11 mouse cellular contexts compared by ENCODE assay signal in genomic region chr4:107249471-107249870, GRCm38 (mm10). TPM values are rescaled to one million over a fixed set of nuclear protein-coding genes. Genes with fewer than 3 reads are reported as not detected.
DNase-seq lines count a peak whose midpoint lies in the region; ATAC-seq lines count a peak whose summit lies in the region.
"Had no signal": no experiment of that assay in that cellular context is flagged by ENCODE, and none has a peak within 500 bp of the region (broad histone marks: within the 10 kb centered on the region; RNA-seq: fewer than 3 reads in every experiment).

No protein-coding gene starts in this region.

- H3K4me1 ChIP-seq in heart, embryonic 12.5 days (replicated peaks), result peaks cover 60% of the 10 kb centered on the region
- H3K4me1 ChIP-seq in midbrain, embryonic 16.5 days (ENCODE audit: control insufficient read depth, insufficient read depth, low read length), result peaks cover 18% of the 10 kb centered on the region
- 0 out of 2 replicates have a peak, but pooled peaks cover 2% of the 10 kb centered on the region for H3K4me1 ChIP-seq in midbrain, embryonic 11.5 days (ENCODE audit: control insufficient read depth, insufficient read depth, low read length)
- H3K4me1 ChIP-seq in intestine, embryonic 16.5 days (ENCODE audit: control insufficient read depth, insufficient read depth, low read length), result peaks cover 37% of the 10 kb centered on the region

- H3K9ac ChIP-seq in heart, embryonic 12.5 days, result no peak overlapping the region
- no peak overlapping the region for H3K9ac ChIP-seq in midbrain, embryonic 16.5 days (ENCODE audit: low read depth, low read length)
- H3K9ac ChIP-seq in midbrain, embryonic 11.5 days (ENCODE audit: low read length), result no peak overlapping the region
- H3K9ac ChIP-seq in intestine, embryonic 16.5 days (ENCODE audit: low read depth, low read length), result no peak overlapping the region
- H3K9ac ChIP-seq: hindbrain, embryonic 14.5 days; limb, embryonic 13.5 days had no signal

- H3K27me3 ChIP-seq in heart, embryonic 12.5 days (replicated peaks), result no peaks in the 10 kb centered on the region
- H3K27me3 ChIP-seq in midbrain, embryonic 16.5 days (ENCODE audit: control insufficient read depth, insufficient read depth, low read depth, low read length), result no peaks in the 10 kb centered on the region
- H3K27me3 ChIP-seq in midbrain, embryonic 11.5 days (ENCODE audit: control insufficient read depth, insufficient read depth, low read length), result no peaks in the 10 kb centered on the region
- no peaks in the 10 kb centered on the region for H3K27me3 ChIP-seq in intestine, embryonic 16.5 days (replicated peaks; ENCODE audit: control insufficient read depth, insufficient read depth, low read length)
- H3K27me3 ChIP-seq: limb, embryonic 13.5 days had no signal

- peak overlapping the region; percentile 7; the same call in 1 of the 2 replicates for H3K4me2 ChIP-seq in heart, embryonic 12.5 days
- H3K4me2 ChIP-seq in midbrain, embryonic 16.5 days (ENCODE audit: low read length), result no peak overlapping the region
- H3K4me2 ChIP-seq in midbrain, embryonic 11.5 days, result no peak overlapping the region
- no peak overlapping the region for H3K4me2 ChIP-seq in intestine, embryonic 16.5 days (ENCODE audit: low read depth, low read length)
- H3K4me2 ChIP-seq: hindbrain, embryonic 14.5 days; limb, embryonic 13.5 days had no signal

- no peak overlapping the region for H3K4me3 ChIP-seq in heart, embryonic 12.5 days
- no peak overlapping the region for H3K4me3 ChIP-seq in midbrain, embryonic 16.5 days (ENCODE audit: low read depth, low read length)
- no peak overlapping the region for H3K4me3 ChIP-seq in midbrain, embryonic 11.5 days (ENCODE audit: low read depth, low read length)
- no peak overlapping the region for H3K4me3 ChIP-seq in intestine, embryonic 16.5 days (ENCODE audit: low read length)
- H3K4me3 ChIP-seq: limb, embryonic 13.5 days had no signal

- DNase-seq in heart, adult 9 months (ENCODE audit: low spot score in 2 of 2), result no peak
- DNase-seq in midbrain, embryonic 11.5 days (ENCODE audit: low spot score, missing footprints), result no peak
- peak; percentile 35 for DNase-seq in lung, postnatal 10 days
- peak; percentile 68 to 88 for DNase-seq in thymus, postnatal 36 days
- DNase-seq: cerebellum, adult 2 months had no signal

- H3K36me3 ChIP-seq in heart, embryonic 12.5 days, result 0 out of 2 replicates have a peak, but pooled peaks cover 5% of the 10 kb centered on the region
- no peaks in the 10 kb centered on the region for H3K36me3 ChIP-seq in midbrain, embryonic 16.5 days (ENCODE audit: control insufficient read depth, insufficient read depth, low read length)
- H3K36me3 ChIP-seq in midbrain, embryonic 11.5 days (ENCODE audit: control insufficient read depth, insufficient read depth, low read length), result no peaks in the 10 kb centered on the region
- H3K36me3 ChIP-seq in intestine, embryonic 16.5 days (ENCODE audit: control insufficient read depth, insufficient read depth, low read length), result no peaks in the 10 kb centered on the region

- ATAC-seq in heart, embryonic 12.5 days (ENCODE audit: insufficient number of reproducible peaks, low FRiP score), result no peak
- no peak for ATAC-seq in midbrain, embryonic 16.5 days
- ATAC-seq in midbrain, embryonic 11.5 days (ENCODE audit: low FRiP score), result no peak
- no peak for ATAC-seq in intestine, embryonic 16.5 days

- no peaks in the 10 kb centered on the region for H3K9me3 ChIP-seq in heart, embryonic 12.5 days (replicated peaks)
- no peaks in the 10 kb centered on the region for H3K9me3 ChIP-seq in midbrain, embryonic 16.5 days (replicated peaks; ENCODE audit: control insufficient read depth, low read length, poor library complexity, severe bottlenecking)
- no peaks in the 10 kb centered on the region for H3K9me3 ChIP-seq in midbrain, embryonic 11.5 days (ENCODE audit: control insufficient read depth, low read length)
- H3K9me3 ChIP-seq in intestine, embryonic 16.5 days (ENCODE audit: control insufficient read depth, low read length), result no peaks in the 10 kb centered on the region
- H3K9me3 ChIP-seq: G1E; limb, embryonic 13.5 days had no signal

- H3K27ac ChIP-seq in heart, embryonic 12.5 days (ENCODE audit: poor library complexity, severe bottlenecking), result peak overlapping the region; percentile 44
- H3K27ac ChIP-seq in midbrain, embryonic 16.5 days (ENCODE audit: low read length), result 0 out of 2 replicates have a peak overlapping the region, but pooled peaks have one; percentile 6
- H3K27ac ChIP-seq in midbrain, embryonic 11.5 days (ENCODE audit: low read depth, low read length), result no peak overlapping the region
- no peak overlapping the region for H3K27ac ChIP-seq in intestine, embryonic 16.5 days (ENCODE audit: low read length)
- H3K27ac ChIP-seq: hindbrain, embryonic 14.5 days; limb, embryonic 13.5 days had no signal

- WGBS in heart, embryonic 12.5 days, result 21% methylated on average over 2 of the region's 2 CpGs
- WGBS in midbrain, embryonic 16.5 days, result 31% methylated on average over 2 of the region's 2 CpGs
- 54% methylated on average over 2 of the region's 2 CpGs for WGBS in midbrain, embryonic 11.5 days
- WGBS in intestine, embryonic 16.5 days, result 31% methylated on average over 2 of the region's 2 CpGs

RNA-seq across cellular contexts. Expression of gene Lrrc42, which starts 3.9 kb away (rescaled TPM):
- 60.2 and 63.5 TPM in 2 replicates for polyA plus RNA-seq in heart, embryonic 12.5 days (2016; fragmentation: Nextera tagmentation; extraction: Ambion mirVana)
- polyA plus RNA-seq in midbrain, embryonic 16.5 days (2015; fragmentation: Nextera tagmentation; extraction: Ambion mirVana), result 54.6 and 59.4 TPM in 2 replicates
- polyA plus RNA-seq in midbrain, embryonic 11.5 days (2014; fragmentation: Nextera tagmentation; extraction: Ambion mirVana), result 69.8 and 70.0 TPM in 2 replicates
- polyA plus RNA-seq in intestine, embryonic 16.5 days (2015; fragmentation: Nextera tagmentation; extraction: Ambion mirVana), result 48.3 and 49.6 TPM in 2 replicates

RNA-seq across cellular contexts. Expression of gene Hspb11, which starts 3.9 kb away (rescaled TPM):
- 44.4 and 47.1 TPM in 2 replicates for polyA plus RNA-seq in heart, embryonic 12.5 days (2016; fragmentation: Nextera tagmentation; extraction: Ambion mirVana)
- 35.6 and 39.6 TPM in 2 replicates for polyA plus RNA-seq in midbrain, embryonic 16.5 days (2015; fragmentation: Nextera tagmentation; extraction: Ambion mirVana)
- 27.2 and 30.2 TPM in 2 replicates for polyA plus RNA-seq in midbrain, embryonic 11.5 days (2014; fragmentation: Nextera tagmentation; extraction: Ambion mirVana)
- polyA plus RNA-seq in intestine, embryonic 16.5 days (2015; fragmentation: Nextera tagmentation; extraction: Ambion mirVana), result 22.6 and 26.7 TPM in 2 replicates

RNA-seq across cellular contexts. Expression of gene Ldlrad1, which starts 40.5 kb away (rescaled TPM):
- polyA plus RNA-seq in heart, embryonic 12.5 days (2016; fragmentation: Nextera tagmentation; extraction: Ambion mirVana), result not detected in 2 replicates
- polyA plus RNA-seq in midbrain, embryonic 16.5 days (2015; fragmentation: Nextera tagmentation; extraction: Ambion mirVana), result not detected in 2 replicates
- polyA plus RNA-seq in midbrain, embryonic 11.5 days (2014; fragmentation: Nextera tagmentation; extraction: Ambion mirVana), result not detected in 2 replicates
- polyA plus RNA-seq in intestine, embryonic 16.5 days (2015; fragmentation: Nextera tagmentation; extraction: Ambion mirVana), result not detected in 2 replicates
- polyA plus RNA-seq: cerebellum, adult 2 months; G1E; hindbrain, embryonic 14.5 days; limb, embryonic 13.5 days had no signal

RNA-seq across cellular contexts. Expression of gene Dio1, which starts 57.5 kb away (rescaled TPM):
- polyA plus RNA-seq in heart, embryonic 12.5 days (2016; fragmentation: Nextera tagmentation; extraction: Ambion mirVana), result not detected in 2 replicates
- not detected in 2 replicates for polyA plus RNA-seq in midbrain, embryonic 16.5 days (2015; fragmentation: Nextera tagmentation; extraction: Ambion mirVana)
- polyA plus RNA-seq in midbrain, embryonic 11.5 days (2014; fragmentation: Nextera tagmentation; extraction: Ambion mirVana), result not detected in 2 replicates
- polyA plus RNA-seq in intestine, embryonic 16.5 days (2015; fragmentation: Nextera tagmentation; extraction: Ambion mirVana), result 3.3 and 5.2 TPM in 2 replicates
- polyA plus RNA-seq: G1E; hindbrain, embryonic 14.5 days; limb, embryonic 13.5 days had no signal

Comparison
In these comparisons a context has a peak if more than half of its experiments do, and no peak if none do; other contexts are left out.
1. H3K27ac ChIP-seq: peak in heart, embryonic 12.5 days (single experiment) and midbrain, embryonic 16.5 days (single experiment); none in midbrain, embryonic 11.5 days (single experiment) and intestine, embryonic 16.5 days (single experiment).
2. DNase-seq: peak in lung, postnatal 10 days (single experiment) and thymus, postnatal 36 days (2 of 2); none in heart, adult 9 months (0 of 2) and midbrain, embryonic 11.5 days (single experiment).